9 mouse cellular contexts compared by ENCODE assay signal in the genomic region with DNA sequence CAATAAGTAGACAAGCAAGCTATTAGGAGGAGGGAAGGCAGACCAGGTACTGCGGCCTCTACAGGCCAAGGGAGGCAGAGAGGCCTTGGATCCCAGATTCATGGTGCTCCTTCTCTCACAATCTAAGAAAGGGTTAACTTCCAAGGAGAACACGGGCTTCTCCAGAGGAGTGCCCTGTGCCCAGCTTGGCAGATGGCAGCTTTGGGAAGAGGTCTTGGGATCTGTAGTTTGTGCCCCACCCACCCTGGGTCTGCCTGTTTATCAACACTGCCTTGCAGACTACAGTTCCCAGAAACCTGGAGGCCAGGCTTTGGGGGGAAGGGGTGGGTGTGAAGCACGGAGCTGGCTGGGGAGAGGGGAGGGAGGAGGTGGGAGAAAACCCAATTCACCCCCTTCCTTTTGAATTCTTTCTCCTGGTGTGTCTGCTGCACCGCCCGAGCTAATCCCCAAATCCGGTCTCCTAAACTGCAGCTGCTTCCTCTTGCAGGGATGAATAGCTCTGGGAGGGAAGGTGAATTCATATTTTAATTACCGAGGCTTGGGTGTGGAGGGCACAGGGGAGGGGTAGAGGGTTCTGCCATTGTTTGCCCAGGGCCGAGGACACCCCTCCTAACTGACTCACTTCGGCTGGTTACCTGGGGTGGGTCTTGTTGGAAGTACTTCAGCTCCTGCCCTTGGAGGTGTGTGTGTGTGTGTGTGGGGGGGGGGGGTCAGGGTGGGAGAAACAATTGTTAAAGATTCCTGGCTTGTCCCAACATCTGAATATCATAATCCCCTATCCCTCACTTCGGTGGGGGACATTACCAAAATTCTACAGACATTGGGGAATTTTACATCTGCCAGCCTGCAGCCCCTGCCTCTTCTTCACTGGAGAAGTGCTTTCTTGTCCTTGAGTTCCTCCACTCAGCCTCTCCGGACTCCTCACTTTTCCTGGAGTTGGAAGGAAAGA. TPM values are rescaled to one million over a fixed set of nuclear protein-coding genes. Genes with fewer than 3 reads are reported as not detected.
A peak's percentile ranks its signal among the peaks of the same experiment; 100 is the strongest.
DNase-seq lines count a peak whose midpoint lies in the region; ATAC-seq lines count a peak whose summit lies in the region.
"Had no signal": no experiment of that assay in that cellular context is flagged by ENCODE, and none has a peak within 500 bp of the region (broad histone marks: within the 10 kb centered on the region; RNA-seq: fewer than 3 reads in every experiment).

No protein-coding gene starts in this region.

- H3K27ac ChIP-seq in kidney, embryonic 14.5 days (ENCODE audit: low read depth, low read length), result no peak overlapping the region
- H3K27ac ChIP-seq in forebrain, embryonic 15.5 days (replicated peaks), result peak overlapping the region; percentile 89

- H3K9me3 ChIP-seq in kidney, embryonic 14.5 days (ENCODE audit: control insufficient read depth, low read length), result no peaks in the 10 kb centered on the region
- H3K9me3 ChIP-seq in forebrain, embryonic 15.5 days, result no peaks in the 10 kb centered on the region

- no peaks in the 10 kb centered on the region for H3K4me1 ChIP-seq in kidney, embryonic 14.5 days (ENCODE audit: control insufficient read depth, insufficient read depth, low read length)
- peaks cover 73% of the 10 kb centered on the region for H3K4me1 ChIP-seq in forebrain, embryonic 15.5 days

- no peak for DNase-seq in kidney, postnatal 10 days
- DNase-seq in cerebellum, adult 18-20 months, result peak; percentile 63 to 81
- peak; percentile 96 for DNase-seq in left cerebral cortex, postnatal 4 days
- peak; percentile 96 for DNase-seq in retina, postnatal 1 day
- no peak for DNase-seq in gastrocnemius, adult 8-10 months (ENCODE audit: low spot score in 2 of 2)
- no peak for DNase-seq in kidney, postnatal 14 days

- intact Hi-C loops in left cerebral cortex, postnatal 4 days (cut with DNase I), result no loop called here

- H3K4me3 ChIP-seq in kidney, embryonic 14.5 days (ENCODE audit: low read length), result no peak overlapping the region
- H3K4me3 ChIP-seq in forebrain, embryonic 15.5 days, result peak overlapping the region; percentile 41

- ATAC-seq in kidney, embryonic 14.5 days (ENCODE audit: low FRiP score, low TSS enrichment), result peak; percentile 10; the same call in 1 of the 2 replicates
- ATAC-seq in forebrain, embryonic 15.5 days (replicated peaks), result peak; percentile 93

- no peak overlapping the region for H3K4me2 ChIP-seq in kidney, embryonic 14.5 days (replicated peaks; ENCODE audit: low read depth, low read length)
- peak overlapping the region; percentile 48 for H3K4me2 ChIP-seq in forebrain, embryonic 15.5 days (replicated peaks)

- 19% methylated on average over 11 of the region's 11 CpGs for WGBS in kidney, embryonic 14.5 days
- 3% methylated on average over 11 of the region's 11 CpGs for WGBS in forebrain, embryonic 15.5 days

- H3K36me3 ChIP-seq in kidney, embryonic 14.5 days (ENCODE audit: control insufficient read depth, insufficient read depth, low read length), result no peaks in the 10 kb centered on the region
- H3K36me3 ChIP-seq in forebrain, embryonic 15.5 days, result no peaks in the 10 kb centered on the region

- H3K27me3 ChIP-seq in kidney, embryonic 14.5 days (ENCODE audit: control insufficient read depth, insufficient read depth, low read length), result peaks cover 11% of the 10 kb centered on the region; the same call in 1 of the 2 replicates
- no peaks in the 10 kb centered on the region for H3K27me3 ChIP-seq in forebrain, embryonic 15.5 days

- no peak overlapping the region for H3K9ac ChIP-seq in kidney, embryonic 14.5 days (ENCODE audit: low read depth, low read length)
- H3K9ac ChIP-seq in forebrain, embryonic 15.5 days (replicated peaks), result peak overlapping the region; percentile 54

RNA-seq across cellular contexts. Expression of a gene that starts 9.6 kb away (rescaled TPM):
- 0.05 and 0.09 TPM in 2 replicates for polyA plus RNA-seq in kidney, embryonic 14.5 days (2014; fragmentation: Nextera tagmentation; extraction: Ambion mirVana)
- polyA plus RNA-seq in forebrain, embryonic 15.5 days (2015; fragmentation: Nextera tagmentation; extraction: Ambion mirVana), result 2.5 and 2.8 TPM in 2 replicates
- total RNA-seq in left cerebral cortex, postnatal 4 days (2021), result 1 to 10 TPM; 3.6 to 4.2 TPM
- not detected for total RNA-seq in gastrocnemius, adult 8-10 months (2022)
- total RNA-seq: CH12.LX had no signal

RNA-seq across cellular contexts. Expression of a gene that starts 9.6 kb away (rescaled TPM):
- 0.37 TPM in 1 of 2 replicates, not detected in the other for polyA plus RNA-seq in kidney, embryonic 14.5 days (2014; fragmentation: Nextera tagmentation; extraction: Ambion mirVana)
- polyA plus RNA-seq in forebrain, embryonic 15.5 days (2015; fragmentation: Nextera tagmentation; extraction: Ambion mirVana), result 13.9 and 16.2 TPM in 2 replicates
- 10 to 100 TPM in 1 of 2 experiments, 1 to 10 TPM in 1; 8.8 to 10.1 TPM for total RNA-seq in left cerebral cortex, postnatal 4 days (2021)
- total RNA-seq in gastrocnemius, adult 8-10 months (2022), result under 1 TPM in 1 of 4 experiments, not detected in 3; 0.19 TPM
- total RNA-seq: CH12.LX had no signal

RNA-seq across cellular contexts. Expression of a gene that starts 28.7 kb away (rescaled TPM):
- polyA plus RNA-seq in kidney, embryonic 14.5 days (2014; fragmentation: Nextera tagmentation; extraction: Ambion mirVana), result not detected in 2 replicates
- 0.56 and 0.60 TPM in 2 replicates for polyA plus RNA-seq in forebrain, embryonic 15.5 days (2015; fragmentation: Nextera tagmentation; extraction: Ambion mirVana)
- not detected for total RNA-seq in left cerebral cortex, postnatal 4 days (2021)
- total RNA-seq in gastrocnemius, adult 8-10 months (2022), result not detected
- total RNA-seq: CH12.LX had no signal

Comparison
In these comparisons a context has a peak if more than half of its experiments do, and no peak if none do; other contexts are left out.
1. DNase-seq: peak in cerebellum, adult 18-20 months (2 of 2), left cerebral cortex, postnatal 4 days (single experiment) and retina, postnatal 1 day (single experiment); none in kidney, postnatal 10 days (single experiment), gastrocnemius, adult 8-10 months (0 of 2) and kidney, postnatal 14 days (single experiment).
2. RNA of a gene that starts 9.6 kb away (total RNA-seq): 3.6 to 4.2 TPM in left cerebral cortex, postnatal 4 days; not detected in gastrocnemius, adult 8-10 months; every median in the first group is over 4 times any median in the second.
3. RNA of a gene that starts 9.6 kb away (total RNA-seq): 8.8 to 10.1 TPM in left cerebral cortex, postnatal 4 days; 0.19 TPM in gastrocnemius, adult 8-10 months; every median in the first group is over 4 times any median in the second.